Mouse (Mus musculus) limb, embryonic 11.5 days (tissue): ENCODE data around the gene Rps23. TPM values are rescaled to one million over a fixed set of nuclear protein-coding genes. Genes with fewer than 3 reads are reported as not detected.

Experiments
- ATAC-seq: fragments of 200-750 bp; cut with Nextera tagmentation; 2 replicates; pipeline ENCODE4 v1.8.0; 2017; ENCODE audit warnings: low read depth; ENCODE audit not compliant: insufficient number of reproducible peaks, low FRiP score, low TSS enrichment
- DNase-seq: peaks from one replicate; pipeline ENCODE4 v3.0.0-alpha.2; 2015; ENCODE audit warnings: low spot score
- H3K27ac ChIP-seq: fragments of 300-500 bp; sonication (generic); replicated peaks from 2 replicates; pipeline ENCODE4 v1.5.1; 2014; ENCODE audit warnings: low read depth, mild to moderate bottlenecking, low read length
- H3K27me3 ChIP-seq: fragments of 300-500 bp; sonication (generic); 2 replicates; pipeline ENCODE4 v1.6.1; 2014; ENCODE audit warnings: mild to moderate bottlenecking, low read length, mixed read lengths; ENCODE audit not compliant: control insufficient read depth, insufficient read depth
- H3K36me3 ChIP-seq: fragments of 300-500 bp; sonication (generic); 2 replicates; pipeline ENCODE4 v1.6.1; 2014; ENCODE audit warnings: mild to moderate bottlenecking, low read length, moderate library complexity, mixed read lengths; ENCODE audit not compliant: control insufficient read depth, insufficient read depth
- H3K4me1 ChIP-seq: fragments of 300-500 bp; sonication (generic); 2 replicates; pipeline ENCODE4 v1.6.1; 2014; ENCODE audit warnings: low read length, mixed read lengths; ENCODE audit not compliant: control insufficient read depth, insufficient read depth
- H3K4me2 ChIP-seq: fragments of 300-500 bp; sonication (generic); 2 replicates; pipeline ENCODE4 v1.6.1; 2014; ENCODE audit warnings: low read depth, mild to moderate bottlenecking, moderate library complexity; ENCODE audit not compliant: severe bottlenecking
- H3K4me3 ChIP-seq: fragments of 300-500 bp; sonication (generic); 2 replicates; pipeline ENCODE4 v1.5.1; 2014; ENCODE audit warnings: low read depth, low read length
- H3K9ac ChIP-seq: fragments of 300-500 bp; sonication (generic); 2 replicates; pipeline ENCODE4 v1.6.1; 2014; ENCODE audit warnings: mild to moderate bottlenecking, low read length
- H3K9me3 ChIP-seq: fragments of 300-500 bp; sonication (generic); 2 replicates; pipeline ENCODE4 v1.6.1; 2016; ENCODE audit warnings: low read length; ENCODE audit not compliant: control insufficient read depth
- WGBS: fragments of 180-500 bp; shearing (Covaris S2); extraction: QIAGEN DNeasy Blood & Tissue Kit; methylation state at CpG from one replicate; pipeline ENCODE4 v1.1.7; 2014; 5-methylcytosine and 5-hydroxymethylcytosine counted together
- polyA plus RNA-seq: library from polyadenylated mRNA; unstranded; fragments of >200 nt; fragmentation: Nextera tagmentation; extraction: Ambion mirVana; gene quantifications from 2 replicates; pipeline ENCODE4 v1.2.1, GENCODE M21; 2014

Gene Rps23
- polyA plus RNA-seq, 1 experiment from 2014 or later: 287 TPM

DNA sequence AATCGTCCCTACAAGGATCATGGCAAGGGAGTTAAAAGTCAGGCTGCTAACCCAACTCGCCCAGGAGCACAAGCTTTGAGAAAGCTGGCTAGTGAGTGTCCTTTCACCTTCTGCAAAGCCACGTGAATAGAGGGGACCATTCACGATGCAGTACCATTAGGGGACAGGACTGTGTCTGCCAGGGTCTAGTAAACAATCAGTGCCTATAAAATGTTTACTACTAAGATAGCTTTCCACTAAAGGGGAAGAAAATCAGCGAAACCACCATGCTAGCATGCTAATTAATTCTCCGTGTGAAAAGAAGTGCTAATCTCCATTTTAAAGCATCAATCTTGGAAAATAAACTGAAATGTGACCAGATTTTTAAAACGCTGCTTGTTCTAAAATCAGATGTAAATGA, 50.7 kb downstream of the Rps23 start:
- H3K27ac ChIP-seq: no peak overlapping the region
- H3K9me3 ChIP-seq: no peaks in the 10 kb centered on the region
- H3K4me1 ChIP-seq: peaks cover 2% of the 10 kb centered on the region; the same call in 1 of the 2 replicates
- no peak overlapping the region for H3K4me2 ChIP-seq
- H3K27me3 ChIP-seq: no peaks in the 10 kb centered on the region
- H3K9ac ChIP-seq: no peak overlapping the region
- ATAC-seq (no peak), DNase-seq (no peak)
- 31% methylated on average over 7 of the region's 7 CpGs for WGBS
- no peak overlapping the region for H3K4me3 ChIP-seq
- H3K36me3 ChIP-seq: no peaks in the 10 kb centered on the region

Other genes with a start within 250 kb of the Rps23 start
- gene Atp6ap1l, start 17.6 kb upstream of the Rps23 start, polyA plus RNA-seq: 0.28 TPM in 1 of 2 replicates, not detected in the other